Mouse (Mus musculus) kidney, adult 2 months (tissue): ENCODE data around the gene Napa.

Experiments used
- CTCF ChIP-seq: fragments of 200-500 bp; conservative IDR thresholded peaks from 2 replicates; pipeline ENCODE4 v1.5.1; 2011; ENCODE audit warnings: low read depth, mild to moderate bottlenecking, control low read depth, low read length, moderate library complexity, mixed read lengths; ENCODE audit not compliant: insufficient read depth, insufficient read length
- POLR2A ChIP-seq: fragments of 200-500 bp; IDR thresholded peaks from one replicate; pipeline ENCODE4 v1.6.1; 2011; ENCODE audit warnings: low read depth, low read length, control low read depth

DNA sequence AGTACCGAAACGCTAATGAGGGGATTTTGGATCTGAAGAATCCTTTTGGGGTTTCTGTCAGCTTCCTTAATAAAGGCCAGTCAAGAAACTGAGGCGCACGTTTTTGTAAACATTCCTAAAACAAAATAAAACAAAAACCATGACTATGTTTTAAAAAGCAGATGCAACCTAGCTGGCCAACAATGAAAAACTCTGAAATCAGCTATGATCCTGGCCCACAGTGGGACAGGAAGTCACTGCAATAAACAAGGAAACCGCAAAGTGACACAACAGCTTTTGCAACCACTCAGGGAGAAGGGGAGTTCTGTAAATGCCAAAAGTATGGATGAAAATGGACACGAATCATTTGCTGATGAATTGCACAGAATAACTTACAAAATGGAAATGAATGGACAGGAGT is 45.2 kb upstream of the Napa start:
- TF ChIP-seq CTCF (no peak), POLR2A (no peak)
